Mouse (Mus musculus) liver, embryonic 14.5 days (tissue): Measurements from ENCODE around the gene Tapbpl.

Experiments
- CTCF ChIP-seq: IDR thresholded peaks from 2 replicates; pipeline ENCODE4 v1.5.1; 2016; ENCODE audit warnings: antibody characterized with exemption, low read depth, control low read depth
- EP300 ChIP-seq: IDR thresholded peaks from 2 replicates; pipeline ENCODE4 v1.6.1; 2016; ENCODE audit warnings: antibody characterized with exemption, low read depth

DNA sequence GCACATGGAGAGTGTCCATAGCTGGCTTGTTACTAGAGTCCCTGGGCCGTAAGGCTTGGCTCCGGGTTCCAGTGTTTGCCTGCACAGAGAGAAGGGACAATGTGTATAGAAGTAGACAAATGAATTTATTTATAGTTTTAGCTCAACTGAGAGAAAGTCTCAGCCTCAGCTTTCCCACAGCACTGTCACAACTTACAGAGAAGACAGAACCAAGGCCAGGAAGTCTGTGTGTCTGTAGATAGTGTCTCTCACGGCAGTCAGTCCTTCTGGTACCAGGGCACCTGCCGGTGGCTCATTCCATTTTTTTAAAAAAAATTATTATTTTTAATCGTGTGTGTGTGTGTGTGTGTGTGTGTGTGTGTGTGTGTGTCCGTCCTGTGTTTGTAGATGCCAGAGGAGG lies 856 bp upstream of the Tapbpl start:
- TF ChIP-seq CTCF (no peak), EP300 (no peak)
